Mouse (Mus musculus): ENCODE results near the gene Eif5a. TPM values are rescaled to one million over a fixed set of nuclear protein-coding genes. Genes with fewer than 3 reads are reported as not detected.

Eif5a gene
- polyA plus RNA-seq, 1 experiment: 533 TPM

GRCm38 (mm10) chr11:69912716-69913530 is 8.8 kb downstream of the Eif5a start:
- Histone ChIP-seq H3K27ac (ENCODE audit: insufficient read depth, low read length) (no peak overlapping the region), H3K4me1 (ENCODE audit: control insufficient read depth, insufficient read depth, low read length) (peaks cover 5% of the 10 kb centered on the region; the same call in 1 of the 2 replicates), H3K27me3 (ENCODE audit: control insufficient read depth, insufficient read depth, low read length) (no peaks in the 10 kb centered on the region), H3K4me3 (replicated peaks; ENCODE audit: insufficient read depth, low read depth, low read length) (no peak overlapping the region)
- TF ChIP-seq POLR2A (IDR thresholded peaks at IDR 0.05; ENCODE audit: borderline replicate concordance, insufficient read depth, low read length) (no peak), CTCF (IDR thresholded peaks at IDR 0.05; ENCODE audit: borderline replicate concordance, insufficient read depth, low read depth, low read length) (no peak)
- 76% methylated on average over 15 of the region's 15 CpGs for WGBS
- DNase-seq: peak in 1 of 2 experiments; percentile 35

- Histone ChIP-seq H3K27ac (ENCODE audit: insufficient read depth, low read length) (no peak overlapping the region), H3K27me3 (ENCODE audit: control insufficient read depth, insufficient read depth, low read length) (no peaks in the 10 kb centered on the region), H3K4me1 (ENCODE audit: control insufficient read depth, insufficient read depth, low read length) (peaks cover 5% of the 10 kb centered on the region; the same call in 1 of the 2 replicates), H3K4me3 (replicated peaks; ENCODE audit: insufficient read depth, low read depth, low read length) (no peak overlapping the region)
- no peak for DNase-seq
- TF ChIP-seq CTCF (IDR thresholded peaks at IDR 0.05; ENCODE audit: borderline replicate concordance, insufficient read depth, low read depth, low read length): no peak
- 88% methylated on average over 6 of the region's 6 CpGs for WGBS
These were observed 10.1 kb downstream of the Eif5a start for GRCm38 (mm10) chr11:69911701-69912100.

GRCm38 (mm10) chr11:69910781-69911560 is 10.8 kb downstream of the Eif5a start:
- DNase-seq: no peak
- no peaks in the 10 kb centered on the region for H3K27me3 ChIP-seq (ENCODE audit: control insufficient read depth, insufficient read depth, low read length)
- no peak overlapping the region for H3K27ac ChIP-seq (ENCODE audit: insufficient read depth, low read length)
- no peak for TF ChIP-seq POLR2A (IDR thresholded peaks at IDR 0.05; ENCODE audit: borderline replicate concordance, insufficient read depth, low read length)
- no peak for TF ChIP-seq CTCF (IDR thresholded peaks at IDR 0.05; ENCODE audit: borderline replicate concordance, insufficient read depth, low read depth, low read length)
- WGBS: 87% methylated on average over 17 of the region's 17 CpGs
- no peak overlapping the region for H3K4me3 ChIP-seq (replicated peaks; ENCODE audit: insufficient read depth, low read depth, low read length)
- H3K4me1 ChIP-seq (ENCODE audit: control insufficient read depth, insufficient read depth, low read length): peaks cover 5% of the 10 kb centered on the region; the same call in 1 of the 2 replicates

- H3K27me3 ChIP-seq (ENCODE audit: control insufficient read depth, insufficient read depth, low read length): no peaks in the 10 kb centered on the region
- no peak for DNase-seq
- peaks cover 5% of the 10 kb centered on the region; the same call in 1 of the 2 replicates for H3K4me1 ChIP-seq (ENCODE audit: control insufficient read depth, insufficient read depth, low read length)
- WGBS: 92% methylated on average over 8 of the region's 8 CpGs
- TF ChIP-seq CTCF (IDR thresholded peaks at IDR 0.05; ENCODE audit: borderline replicate concordance, insufficient read depth, low read depth, low read length): no peak
- TF ChIP-seq POLR2A (IDR thresholded peaks at IDR 0.05; ENCODE audit: borderline replicate concordance, insufficient read depth, low read length): no peak
- H3K4me3 ChIP-seq (replicated peaks; ENCODE audit: insufficient read depth, low read depth, low read length): no peak overlapping the region
- H3K27ac ChIP-seq (ENCODE audit: insufficient read depth, low read length): no peak overlapping the region
These were observed 11.6 kb downstream of the Eif5a start for GRCm38 (mm10) chr11:69910177-69910576.

- TF ChIP-seq CTCF (IDR thresholded peaks at IDR 0.05; ENCODE audit: borderline replicate concordance, insufficient read depth, low read depth, low read length) (no peak), POLR2A (IDR thresholded peaks at IDR 0.05; ENCODE audit: borderline replicate concordance, insufficient read depth, low read length) (no peak)
- 85% methylated on average over 5 of the region's 5 CpGs for WGBS
- Histone ChIP-seq H3K4me1 (ENCODE audit: control insufficient read depth, insufficient read depth, low read length) (peaks cover 3% of the 10 kb centered on the region; the same call in 1 of the 2 replicates), H3K27me3 (ENCODE audit: control insufficient read depth, insufficient read depth, low read length) (no peaks in the 10 kb centered on the region), H3K27ac (ENCODE audit: insufficient read depth, low read length) (no peak overlapping the region), H3K4me3 (replicated peaks; ENCODE audit: insufficient read depth, low read depth, low read length) (no peak overlapping the region)
- no peak for DNase-seq
These were observed 12.6 kb downstream of the Eif5a start for GRCm38 (mm10) chr11:69909174-69909573.

GRCm38 (mm10) chr11:69908645-69909044 is 13.1 kb downstream of the Eif5a start:
- Histone ChIP-seq H3K27ac (ENCODE audit: insufficient read depth, low read length) (no peak overlapping the region), H3K27me3 (ENCODE audit: control insufficient read depth, insufficient read depth, low read length) (no peaks in the 10 kb centered on the region), H3K4me1 (ENCODE audit: control insufficient read depth, insufficient read depth, low read length) (peaks cover 3% of the 10 kb centered on the region; the same call in 1 of the 2 replicates), H3K4me3 (replicated peaks; ENCODE audit: insufficient read depth, low read depth, low read length) (no peak overlapping the region)
- no peak for DNase-seq
- no peak for TF ChIP-seq POLR2A (IDR thresholded peaks at IDR 0.05; ENCODE audit: borderline replicate concordance, insufficient read depth, low read length)
- 71% methylated on average over 11 of the region's 11 CpGs for WGBS

GRCm38 (mm10) chr11:69904311-69904710 is 17.4 kb downstream of the Eif5a start:
- 94% methylated on average over 9 of the region's 9 CpGs for WGBS
- TF ChIP-seq CTCF (IDR thresholded peaks at IDR 0.05; ENCODE audit: borderline replicate concordance, insufficient read depth, low read depth, low read length): no peak
- TF ChIP-seq POLR2A (IDR thresholded peaks at IDR 0.05; ENCODE audit: borderline replicate concordance, insufficient read depth, low read length): no peak
- Histone ChIP-seq H3K27ac (ENCODE audit: insufficient read depth, low read length) (no peak overlapping the region), H3K27me3 (ENCODE audit: control insufficient read depth, insufficient read depth, low read length) (no peaks in the 10 kb centered on the region), H3K4me3 (replicated peaks; ENCODE audit: insufficient read depth, low read depth, low read length) (no peak overlapping the region), H3K4me1 (ENCODE audit: control insufficient read depth, insufficient read depth, low read length) (0 out of 2 replicates have a peak, but pooled peaks cover 6% of the 10 kb centered on the region)
- DNase-seq: peak in 1 of 2 experiments; percentile 8

Measured in cerebellum, adult 2 months (tissue).